Mouse (Mus musculus) splenic B cell, adult 2 months (primary cell): ENCODE data around the gene Unc5c.

Experiments
- DNase-seq: peaks from one replicate; pipeline ENCODE4 v3.0.0-alpha.2; 2011; ENCODE audit warnings: low read depth, low spot score
- H3K27me3 ChIP-seq: 2 replicates; pipeline ENCODE4 v1.6.1; 2012; ENCODE audit warnings: mild to moderate bottlenecking, low read length, moderate library complexity, mixed read lengths; ENCODE audit not compliant: control insufficient read depth, poor library complexity, insufficient read depth, severe bottlenecking
- H3K36me3 ChIP-seq: 2 replicates; pipeline ENCODE4 v1.6.1; 2012; ENCODE audit warnings: mild to moderate bottlenecking, low read length, moderate library complexity, mixed read lengths; ENCODE audit not compliant: control insufficient read depth, poor library complexity, insufficient read depth, severe bottlenecking

Gene Unc5c

GRCm38 (mm10) chr3:141491272-141491950 is 26.4 kb downstream of the Unc5c start:
- no peak for DNase-seq
- Histone ChIP-seq H3K36me3 (no peaks in the 10 kb centered on the region), H3K27me3 (no peaks in the 10 kb centered on the region)

GRCm38 (mm10) chr3:141491951-141492310 is 26.9 kb downstream of the Unc5c start:
- DNase-seq = no peak
- H3K36me3 ChIP-seq = no peaks in the 10 kb centered on the region

GRCm38 (mm10) chr3:141493000-141493399 is 28.0 kb downstream of the Unc5c start:
- DNase-seq = no peak
- Histone ChIP-seq H3K36me3 (no peaks in the 10 kb centered on the region), H3K27me3 (no peaks in the 10 kb centered on the region)

More at GRCm38 (mm10) chr3:141491951-141492310, 26.9 kb downstream of the Unc5c start:
- no peaks in the 10 kb centered on the region for H3K27me3 ChIP-seq

GRCm38 (mm10) chr3:141498348-141499056 is 33.5 kb downstream of the Unc5c start:
- Histone ChIP-seq H3K36me3 (no peaks in the 10 kb centered on the region), H3K27me3 (no peaks in the 10 kb centered on the region)
- no peak for DNase-seq

GRCm38 (mm10) chr3:141501845-141502505 is 37.0 kb downstream of the Unc5c start:
- no peaks in the 10 kb centered on the region for H3K27me3 ChIP-seq
- DNase-seq = no peak
- no peaks in the 10 kb centered on the region for H3K36me3 ChIP-seq

- H3K27me3 ChIP-seq = no peaks in the 10 kb centered on the region
- no peak for DNase-seq
- no peaks in the 10 kb centered on the region for H3K36me3 ChIP-seq
Measured at GRCm38 (mm10) chr3:141503331-141503730, 38.3 kb downstream of the Unc5c start.

GRCm38 (mm10) chr3:141509772-141510171 is 44.8 kb downstream of the Unc5c start:
- Histone ChIP-seq H3K36me3 (no peaks in the 10 kb centered on the region), H3K27me3 (no peaks in the 10 kb centered on the region)
- DNase-seq = no peak

GRCm38 (mm10) chr3:141511253-141512038 is 46.4 kb downstream of the Unc5c start:
- Histone ChIP-seq H3K36me3 (no peaks in the 10 kb centered on the region), H3K27me3 (no peaks in the 10 kb centered on the region)
- DNase-seq = no peak

GRCm38 (mm10) chr3:141528751-141529150 is 63.7 kb downstream of the Unc5c start:
- Histone ChIP-seq H3K27me3 (no peaks in the 10 kb centered on the region), H3K36me3 (no peaks in the 10 kb centered on the region)
- no peak for DNase-seq

GRCm38 (mm10) chr3:141529599-141529998 is 64.6 kb downstream of the Unc5c start:
- no peaks in the 10 kb centered on the region for H3K27me3 ChIP-seq
- DNase-seq = no peak
- H3K36me3 ChIP-seq = no peaks in the 10 kb centered on the region

- Histone ChIP-seq H3K36me3 (no peaks in the 10 kb centered on the region), H3K27me3 (no peaks in the 10 kb centered on the region)
- DNase-seq = no peak
Measured at GRCm38 (mm10) chr3:141533861-141534260, 68.8 kb downstream of the Unc5c start.

- Histone ChIP-seq H3K36me3 (no peaks in the 10 kb centered on the region), H3K27me3 (no peaks in the 10 kb centered on the region)
- DNase-seq = no peak
Measured at GRCm38 (mm10) chr3:141536857-141537256, 71.8 kb downstream of the Unc5c start.

- no peak for DNase-seq
- H3K27me3 ChIP-seq = no peaks in the 10 kb centered on the region
Measured at GRCm38 (mm10) chr3:141538120-141538519, 73.1 kb downstream of the Unc5c start.

GRCm38 (mm10) chr3:141540749-141541148 is 75.7 kb downstream of the Unc5c start:
- no peak for DNase-seq
- H3K27me3 ChIP-seq = no peaks in the 10 kb centered on the region
- no peaks in the 10 kb centered on the region for H3K36me3 ChIP-seq

More at GRCm38 (mm10) chr3:141538120-141538519, 73.1 kb downstream of the Unc5c start:
- no peaks in the 10 kb centered on the region for H3K36me3 ChIP-seq
